Mouse (Mus musculus) hematopoietic stem cell, adult 5-6 weeks (primary cell): ENCODE measurements around the gene Plxna4. TPM values are rescaled to one million over a fixed set of nuclear protein-coding genes. Genes with fewer than 3 reads are reported as not detected.
A peak's percentile ranks its signal among the peaks of the same experiment; 100 is the strongest.

Experiments used
- ATAC-seq, 2 experiments: fragments of 125-278 bp in 1 of 2; replicated peaks in 1 of 2; 2 replicates each; pipeline ENCODE4 v1.8.0; 2016 to 2017; ENCODE audit warnings: inconsistent platforms in 2 of 2, mild to moderate bottlenecking in 2 of 2, moderate number of reproducible peaks in 2 of 2, low read depth in 1 of 2, moderate TSS enrichment in 1 of 2; ENCODE audit not compliant: low FRiP score in 2 of 2, poor library complexity in 2 of 2, severe bottlenecking in 2 of 2, insufficient read depth in 1 of 2, low TSS enrichment in 1 of 2
- total RNA-seq: library from RNA; stranded (forward); fragments of 172-1452, 232-1000 nt; gene quantifications from 2 replicates; pipeline ENCODE4 v1.2.3, GENCODE M21; 2017

Plxna4 gene
- total RNA-seq: 0.75 and 0.84 TPM in 2 replicates

DNA sequence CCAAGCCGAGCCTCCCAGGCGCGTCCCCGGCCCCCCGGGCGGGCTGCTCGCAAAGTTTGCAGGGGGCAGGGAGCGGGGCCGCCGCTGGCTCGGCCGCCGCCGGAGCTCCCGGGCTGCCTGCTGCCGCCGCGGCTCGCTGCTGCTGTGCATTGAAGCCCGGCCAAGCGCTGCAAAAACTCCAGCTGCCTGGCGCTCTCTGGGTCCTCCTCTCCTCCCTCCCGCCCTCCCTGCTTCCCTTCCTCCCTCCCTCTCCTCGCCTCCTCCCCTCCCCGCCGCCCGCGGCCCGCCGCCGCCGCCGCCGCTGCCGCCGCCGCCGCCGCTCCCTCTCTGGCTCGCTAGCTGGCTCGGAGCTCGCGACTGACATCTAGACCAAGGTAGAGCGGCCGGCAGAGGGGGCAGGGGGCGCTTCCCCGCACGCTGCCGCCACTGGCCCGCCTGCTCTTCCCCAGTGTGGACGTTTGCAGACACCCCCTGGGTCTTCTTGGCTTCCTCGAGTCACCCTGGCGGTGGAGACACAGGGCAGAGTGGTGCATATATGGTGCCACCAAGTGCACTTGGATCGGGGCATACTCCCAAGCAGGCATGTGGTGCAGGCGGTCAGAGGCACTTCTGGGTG is at the start of gene Plxna4:
Plxna4 (minus strand) TSS at position 137 of the 616 bp plus-strand sequence.
- peak in 1 of 2 experiments; percentile 9; a peak in 1 of 4 replicates for ATAC-seq

DNA sequence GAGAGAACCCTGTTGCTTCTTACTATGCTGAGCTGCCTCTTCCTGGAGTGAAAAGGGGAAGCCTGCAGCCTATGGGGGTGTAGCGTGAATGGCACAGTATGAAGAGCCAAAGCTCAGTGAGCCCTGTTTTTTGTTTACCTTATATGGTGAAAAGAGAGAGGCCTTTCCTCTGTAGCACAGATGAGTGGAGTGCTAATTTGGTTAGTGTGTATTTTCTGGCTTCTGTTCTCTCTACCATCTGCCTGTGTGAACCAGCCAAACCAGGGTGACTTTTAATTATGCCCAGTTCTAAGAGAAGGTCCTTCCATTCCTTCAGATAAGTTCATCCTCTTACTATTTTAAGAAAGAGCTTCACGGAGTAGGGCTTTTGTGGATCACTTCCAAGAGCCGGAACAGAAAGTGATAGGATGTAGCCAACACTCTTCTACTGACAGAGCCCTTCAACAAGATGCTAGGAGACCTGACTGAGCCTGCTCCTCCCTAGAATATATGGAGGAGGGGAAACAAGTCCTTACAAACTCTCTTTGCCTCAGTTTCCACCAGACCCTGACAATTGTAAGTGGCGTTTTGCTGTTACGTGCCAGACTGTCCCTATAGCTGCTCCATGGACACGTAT is 49.7 kb upstream of the Plxna4 start:
- ATAC-seq: no peak

DNA sequence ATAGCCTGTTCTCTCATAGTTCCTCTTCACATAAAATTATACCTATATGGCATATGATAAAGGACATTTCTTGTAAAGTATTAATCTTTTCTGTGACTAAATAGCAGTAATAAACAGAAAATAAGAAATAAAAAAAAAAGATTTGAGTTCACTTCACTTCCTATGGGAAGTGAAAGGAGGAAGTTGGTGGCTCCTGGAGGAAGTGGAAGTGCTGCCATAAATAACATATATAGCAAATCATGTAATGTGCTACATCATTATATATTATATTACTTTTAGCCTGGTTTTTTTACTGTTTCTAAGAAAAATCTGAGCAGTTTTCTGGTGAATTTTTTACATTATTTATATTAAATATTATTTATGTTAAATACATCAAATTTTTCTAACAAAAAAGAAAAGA is 22.7 kb upstream of the Plxna4 start:
- no peak for ATAC-seq

- no peak for ATAC-seq
Observed at GRCm38 (mm10) chr6:32606787-32607186, 18.8 kb upstream of the Plxna4 start.

- ATAC-seq: no peak
Observed at GRCm38 (mm10) chr6:32605581-32605980, 17.6 kb upstream of the Plxna4 start.

GRCm38 (mm10) chr6:32604901-32605300 is 16.9 kb upstream of the Plxna4 start:
- ATAC-seq: no peak

- no peak for ATAC-seq
Observed at GRCm38 (mm10) chr6:32602130-32602529, 14.1 kb upstream of the Plxna4 start.

DNA sequence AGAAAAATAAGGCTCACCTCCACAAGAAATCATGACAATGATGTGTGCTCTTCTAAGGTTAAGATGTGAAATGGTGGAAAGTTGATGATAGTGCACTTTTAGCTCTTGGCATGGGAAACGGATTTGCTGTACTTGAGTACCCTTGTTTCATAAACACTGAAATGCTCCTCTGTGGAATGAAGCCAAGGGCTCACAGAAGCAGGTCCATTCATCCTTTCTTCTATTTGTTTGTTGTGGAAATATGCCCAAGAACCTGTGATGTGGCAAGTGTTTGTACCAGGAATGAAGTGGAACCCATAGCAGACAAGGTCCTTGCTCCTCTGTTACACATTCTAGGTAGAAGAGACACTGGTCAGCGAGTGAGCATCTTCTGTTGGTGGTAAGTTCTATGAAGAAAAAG is 13.3 kb upstream of the Plxna4 start:
- no peak for ATAC-seq

DNA sequence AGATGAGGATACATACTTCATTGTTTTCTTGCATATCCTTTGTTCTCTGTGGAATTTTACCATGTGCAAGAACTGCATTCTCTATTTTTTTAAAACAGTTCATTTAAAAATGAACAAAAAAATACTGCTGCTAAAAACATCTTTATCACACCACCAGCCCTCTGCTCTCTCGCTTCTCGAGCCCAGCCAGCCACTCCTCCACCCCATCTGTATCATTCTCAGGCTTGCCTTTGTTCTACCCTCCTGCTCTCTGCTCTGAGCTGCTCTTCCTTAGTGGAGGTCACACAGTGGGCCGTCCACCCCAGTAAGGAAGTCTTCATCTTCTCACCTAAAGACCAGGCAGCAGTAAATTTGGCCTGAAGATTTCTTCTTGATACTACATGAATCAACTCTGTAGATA is 7.6 kb upstream of the Plxna4 start:
- ATAC-seq: no peak

- ATAC-seq: peak; percentile 47 to 62; a peak in 3 of 4 replicates
Observed at GRCm38 (mm10) chr6:32590979-32591758, 3.2 kb upstream of the Plxna4 start.

GRCm38 (mm10) chr6:32589632-32590031 is 1.6 kb upstream of the Plxna4 start:
- no peak for ATAC-seq

- ATAC-seq: no peak; a peak in 1 of 4 replicates
Observed at GRCm38 (mm10) chr6:32587136-32588009, 619 bp downstream of the Plxna4 start.

DNA sequence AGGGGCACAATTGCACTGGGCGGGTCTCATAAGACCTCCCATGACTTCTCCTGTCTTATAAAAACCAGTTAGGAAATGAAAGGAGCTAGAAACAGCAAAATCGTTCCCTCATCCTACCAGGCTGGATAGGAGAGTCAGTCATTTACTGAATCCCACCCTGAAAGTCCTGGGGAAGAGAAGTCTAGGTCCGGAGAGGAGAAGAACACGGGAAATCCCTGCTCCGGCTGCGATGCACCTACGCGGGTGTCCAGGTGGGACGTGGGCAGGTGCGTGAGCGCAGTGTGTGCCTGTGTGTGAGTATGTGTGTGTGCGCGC is 1.2 kb downstream of the Plxna4 start:
- ATAC-seq: no peak

DNA sequence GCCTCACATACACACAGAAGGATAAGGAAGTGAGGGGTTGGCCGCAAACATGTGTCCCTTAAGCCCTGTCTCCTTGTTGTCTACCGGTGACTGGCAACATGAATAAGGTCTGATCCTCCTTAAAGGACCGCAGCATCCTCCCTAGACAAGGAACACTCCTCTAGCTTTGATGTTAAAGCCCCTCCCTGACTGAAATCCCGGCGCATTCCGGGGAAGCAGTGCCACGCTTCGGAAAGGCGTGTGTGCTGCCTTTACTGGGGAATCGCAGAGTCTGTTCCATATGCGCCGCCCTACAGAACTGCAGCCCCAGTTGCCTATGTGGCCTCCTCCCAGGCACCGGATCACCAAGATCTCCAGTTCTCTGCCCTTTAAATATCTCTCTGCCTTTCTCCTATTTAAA is 1.6 kb downstream of the Plxna4 start:
- ATAC-seq: peak; percentile 25 to 36; a peak in 1 of 4 replicates

DNA sequence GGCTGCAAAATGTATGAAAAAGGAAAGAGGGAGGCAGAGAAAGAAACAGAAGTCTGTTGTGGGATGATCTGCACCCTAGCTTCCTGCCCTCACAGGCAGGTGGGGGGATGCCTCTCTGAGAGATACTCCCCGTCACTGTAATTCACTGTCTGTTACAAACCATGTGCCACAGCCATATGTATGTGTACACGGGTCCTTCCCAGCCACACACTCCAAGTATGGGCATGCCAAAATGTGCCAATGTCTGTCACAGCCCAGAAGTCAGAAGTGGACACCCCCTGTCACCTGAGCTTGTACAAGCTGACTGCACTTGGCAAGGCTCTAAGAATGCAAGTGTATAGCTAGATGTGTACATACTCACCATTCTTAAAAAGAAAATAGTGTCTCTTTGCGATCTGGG is 2.8 kb downstream of the Plxna4 start:
- no peak for ATAC-seq

- no peak for ATAC-seq
Observed at GRCm38 (mm10) chr6:32584243-32584880, 3.6 kb downstream of the Plxna4 start.

GRCm38 (mm10) chr6:32583582-32583981 is 4.4 kb downstream of the Plxna4 start:
- no peak for ATAC-seq
